Mouse (Mus musculus) kidney, postnatal 36 days (tissue): ENCODE measurements around the gene Cobl.

Experiments
- DNase-seq, 2 experiments: peaks; one replicate each; pipeline ENCODE4 v3.0.0; 2021 to 2022; ENCODE audit warnings: mixed read lengths in 2 of 2

The Cobl gene

DNA sequence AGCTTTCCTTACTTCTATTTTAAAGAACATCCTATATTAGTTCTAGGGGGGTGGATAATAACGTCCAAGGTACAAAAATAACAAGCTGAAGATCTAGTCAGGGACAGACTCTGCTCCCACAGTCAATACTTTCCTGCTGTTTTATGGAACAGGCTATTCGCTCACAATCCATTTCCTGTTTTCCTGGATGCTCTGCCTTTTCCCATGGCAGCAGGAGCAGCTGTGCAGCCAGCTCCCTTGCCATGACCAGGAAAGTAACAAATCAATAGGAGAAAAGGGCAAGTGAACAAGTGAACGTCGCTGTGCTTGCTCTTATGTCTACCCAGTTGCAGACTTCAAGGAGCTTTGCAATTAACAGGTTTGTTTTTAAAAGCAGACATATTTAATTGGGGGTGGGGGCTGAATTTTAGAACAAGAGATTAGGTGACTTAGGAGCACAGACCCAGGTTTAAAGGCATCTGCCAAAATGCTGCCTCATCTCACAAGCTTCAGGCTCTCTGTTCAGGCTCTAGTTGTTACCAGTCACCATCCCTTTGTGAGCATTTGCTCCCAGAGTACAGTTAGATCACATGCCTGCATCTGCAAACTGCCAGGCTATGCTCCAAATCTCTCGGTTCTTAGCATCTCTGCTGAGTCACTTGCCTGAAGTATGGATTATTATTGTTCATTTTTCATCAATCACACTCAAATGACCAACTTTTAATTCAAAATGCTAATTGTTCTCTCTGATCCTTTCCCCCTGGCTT lies 164.9 kb downstream of the Cobl start:
- DNase-seq: no peak

DNA sequence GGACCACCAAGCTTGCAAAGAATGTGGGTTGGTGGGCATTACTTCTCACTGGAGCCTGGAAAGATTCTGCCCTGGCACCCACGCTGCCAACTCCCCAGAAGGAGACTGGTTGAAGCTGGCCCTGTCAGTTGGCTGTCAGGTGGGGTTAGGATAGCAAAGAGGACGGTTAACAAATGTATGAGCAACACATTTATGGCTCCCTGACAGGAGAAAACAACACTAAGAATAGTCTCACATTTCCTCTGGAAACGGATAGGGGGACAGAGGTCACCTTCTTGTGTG lies 173.2 kb downstream of the Cobl start:
- DNase-seq: no peak

DNA sequence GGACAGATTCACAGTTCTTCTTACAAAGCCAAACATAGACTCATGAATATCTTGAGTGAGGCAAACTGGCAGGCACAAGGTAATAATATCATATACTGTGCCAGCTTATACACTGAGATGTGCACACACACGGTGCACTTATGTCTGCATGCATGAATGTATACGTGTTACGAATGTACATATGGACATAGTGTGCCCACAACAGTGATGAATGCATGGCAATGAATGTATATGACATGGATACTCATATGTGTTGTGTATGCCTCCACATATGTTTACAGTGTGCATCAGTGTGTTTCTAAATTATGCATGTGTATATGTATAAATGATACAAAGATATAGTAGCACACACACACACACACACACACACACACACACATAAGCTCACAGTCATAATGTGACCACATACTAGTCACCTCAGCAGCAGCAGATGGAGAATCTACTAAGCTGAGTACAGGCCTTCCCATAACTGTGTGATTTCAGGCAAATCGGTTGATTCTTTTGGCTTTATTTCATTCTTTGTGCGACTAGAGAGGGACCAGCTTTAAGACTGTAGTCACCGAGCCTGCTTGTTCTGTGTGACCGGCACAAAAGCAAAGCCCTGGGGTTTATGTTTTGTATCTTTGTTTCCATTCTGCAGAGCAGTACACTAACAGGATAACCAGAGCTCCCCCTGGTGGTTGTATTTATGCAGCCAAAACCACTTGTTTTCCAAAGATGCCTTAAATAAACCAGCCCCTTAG lies 173.7 kb downstream of the Cobl start:
- peak; percentile 65 to 83 for DNase-seq

DNA sequence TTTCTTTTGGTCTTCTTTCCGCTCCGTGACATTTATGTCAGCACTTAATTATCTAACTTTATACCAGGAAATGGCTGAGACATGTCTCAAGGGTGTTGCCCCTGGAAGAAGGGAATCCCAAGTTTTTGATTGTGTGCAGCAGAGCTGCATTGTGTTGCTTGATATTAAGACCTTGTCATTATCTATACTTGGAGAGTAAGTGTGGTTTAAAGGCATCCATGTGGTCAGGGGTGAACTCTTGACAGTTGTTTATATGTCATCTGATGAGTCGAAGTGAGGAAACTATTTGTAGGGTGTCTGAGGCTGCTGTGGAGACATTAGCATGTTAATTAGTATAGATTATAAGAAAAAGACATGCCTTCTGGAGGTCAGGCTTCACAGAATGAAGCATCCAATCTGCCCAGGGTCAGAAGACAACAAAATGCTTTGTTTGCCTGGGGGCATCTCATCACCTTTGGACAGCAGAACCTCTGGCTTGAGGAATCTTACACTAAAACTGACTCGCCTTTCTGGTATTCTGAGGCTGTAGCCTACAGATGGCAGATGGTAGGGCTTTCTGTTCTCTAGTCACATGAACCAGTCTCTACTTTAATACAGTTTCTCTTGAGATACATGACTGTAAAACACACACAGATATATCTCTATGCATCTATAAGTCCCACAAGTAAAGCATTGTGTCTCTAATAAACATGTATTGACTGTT lies 179.3 kb downstream of the Cobl start:
- no peak for DNase-seq

DNA sequence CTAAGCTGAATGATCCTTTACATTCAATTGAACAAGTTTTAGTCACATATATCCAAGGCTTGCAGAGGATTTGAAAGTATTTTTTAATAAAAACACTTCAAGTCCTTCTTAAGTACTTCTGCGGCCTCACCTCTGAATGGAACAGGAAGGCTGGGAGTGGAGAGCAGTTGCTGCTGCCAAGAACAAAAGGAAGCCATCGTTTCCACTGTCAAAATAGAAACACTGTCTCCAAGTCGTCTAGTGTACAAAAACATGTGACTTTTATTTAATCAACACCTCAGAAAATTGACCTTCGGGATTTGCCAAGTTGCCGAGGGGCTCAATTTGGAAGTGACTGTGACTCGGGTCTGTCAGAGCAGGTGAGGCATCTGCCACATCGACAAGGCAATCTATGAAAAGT lies 184.0 kb downstream of the Cobl start:
- peak; percentile 13 to 38 for DNase-seq

DNA sequence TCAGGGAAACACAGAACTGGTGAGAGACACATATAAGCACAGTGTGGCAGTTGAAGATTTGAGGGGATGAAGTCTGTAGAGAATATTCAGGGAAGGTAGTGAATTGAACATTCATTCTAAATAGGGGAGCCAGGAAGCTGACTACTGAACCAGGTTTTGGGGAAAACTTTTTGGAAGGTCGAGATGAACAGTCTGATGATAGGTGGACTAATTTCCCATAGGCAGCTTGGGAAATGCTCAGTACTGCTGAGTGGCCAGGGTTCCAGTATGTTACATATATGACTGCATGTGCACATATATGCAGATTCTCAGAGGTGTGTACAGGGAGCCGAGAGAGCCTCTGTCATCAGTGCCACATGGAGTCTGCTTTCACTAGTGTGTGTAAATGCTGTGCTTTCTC lies 190.5 kb downstream of the Cobl start:
- DNase-seq: no peak

DNA sequence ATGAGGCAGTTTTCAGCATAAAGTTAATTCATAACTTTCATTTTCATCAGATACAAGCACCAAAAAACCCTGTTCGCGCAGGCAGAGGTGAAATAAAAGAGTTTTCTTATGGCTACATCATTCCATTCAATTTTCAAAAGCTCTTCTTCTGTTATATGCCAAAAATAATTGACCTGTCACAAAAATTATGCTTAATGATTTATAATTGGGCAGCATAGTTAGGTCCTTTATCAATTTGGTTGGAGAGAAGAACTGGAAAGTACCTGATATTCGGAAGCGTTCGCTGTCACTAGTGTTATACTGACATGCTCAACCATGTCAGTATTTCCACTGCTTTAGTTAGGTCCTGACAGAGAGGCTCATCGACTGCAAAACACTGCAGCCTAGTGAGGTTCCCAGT lies 191.0 kb downstream of the Cobl start:
- DNase-seq: no peak

DNA sequence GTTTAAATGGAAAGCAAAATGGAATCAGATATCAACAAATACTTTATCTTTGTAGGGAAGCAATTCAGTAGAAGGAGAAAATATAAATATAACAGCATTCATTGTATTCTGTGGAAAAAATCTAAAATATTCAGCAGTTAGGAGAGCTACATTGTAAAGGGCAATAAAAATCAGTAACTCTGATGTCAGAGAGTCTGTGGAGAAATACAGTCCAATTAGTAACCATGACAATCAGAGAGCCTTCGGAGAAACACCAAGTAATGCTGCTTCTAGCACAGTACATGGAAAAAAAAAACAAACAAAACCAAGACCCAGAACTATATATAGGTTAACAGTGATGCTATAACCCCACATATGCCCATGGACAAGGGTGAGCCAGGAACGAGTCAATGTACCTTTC lies 206.3 kb downstream of the Cobl start:
- no peak for DNase-seq

DNA sequence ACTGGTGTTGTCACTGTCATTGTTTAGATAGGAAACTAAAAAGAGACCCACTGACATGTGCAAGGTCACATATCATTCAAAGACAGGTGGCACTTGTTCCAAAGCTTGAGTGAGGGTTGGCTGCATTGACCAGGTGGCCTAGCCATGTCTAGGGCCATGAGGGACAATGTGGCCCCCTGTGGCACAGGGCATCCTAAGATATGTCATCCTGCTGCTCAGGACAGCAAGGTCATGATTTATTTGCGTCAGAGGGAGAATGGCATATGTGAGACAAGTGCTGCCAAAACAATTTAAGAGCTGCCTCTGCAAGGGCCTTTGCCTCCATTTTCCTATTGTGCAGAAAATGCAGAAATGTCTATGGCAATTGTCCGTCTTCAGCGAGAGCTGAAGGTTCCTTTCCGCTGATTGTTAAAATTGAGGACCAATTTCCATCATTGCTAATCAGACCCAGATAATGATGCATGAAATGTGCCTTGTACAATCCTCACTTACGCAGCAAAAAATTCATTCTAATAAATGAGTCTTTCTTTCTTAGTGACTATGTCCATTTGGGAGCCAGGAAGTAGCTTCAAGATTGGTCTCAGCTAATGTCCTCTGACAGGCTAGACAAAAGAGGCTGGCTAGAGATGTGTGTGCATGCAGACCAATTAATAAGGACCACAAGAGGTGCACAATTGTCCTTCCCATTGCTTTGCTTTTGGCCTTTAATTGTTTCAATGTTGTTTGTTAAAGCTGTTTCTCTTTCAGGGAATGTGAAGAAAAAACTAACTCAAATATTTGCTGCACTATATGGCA lies 207.2 kb downstream of the Cobl start:
- no peak for DNase-seq

DNA sequence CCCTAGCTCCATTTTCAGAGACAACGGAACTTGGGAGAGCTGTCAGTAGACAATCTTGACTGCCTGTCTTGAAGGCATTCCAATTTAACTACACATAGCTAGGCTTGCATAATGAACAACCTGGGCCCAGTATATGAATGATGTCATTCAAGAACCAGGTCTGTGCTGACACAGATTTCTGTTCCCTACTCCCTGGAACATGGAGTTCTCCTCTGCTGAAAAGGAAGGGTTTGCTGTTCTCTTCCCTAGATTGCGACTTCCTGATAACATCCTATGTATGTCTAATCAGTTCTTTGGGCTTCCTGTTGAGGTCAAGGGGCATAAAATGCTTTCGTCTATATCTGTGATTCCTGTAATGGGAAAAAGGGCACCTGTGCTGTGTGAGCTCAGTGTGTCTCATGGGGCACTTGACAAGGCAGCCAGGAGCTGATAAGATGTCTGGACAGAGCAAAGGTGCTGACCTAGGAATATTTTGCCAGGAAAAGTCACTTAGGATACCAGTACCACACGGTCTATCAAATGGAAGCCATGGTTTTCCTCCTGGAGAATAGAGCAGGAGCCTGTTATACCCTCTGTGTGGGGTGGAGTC lies 219.3 kb downstream of the Cobl start:
- DNase-seq: no peak

DNA sequence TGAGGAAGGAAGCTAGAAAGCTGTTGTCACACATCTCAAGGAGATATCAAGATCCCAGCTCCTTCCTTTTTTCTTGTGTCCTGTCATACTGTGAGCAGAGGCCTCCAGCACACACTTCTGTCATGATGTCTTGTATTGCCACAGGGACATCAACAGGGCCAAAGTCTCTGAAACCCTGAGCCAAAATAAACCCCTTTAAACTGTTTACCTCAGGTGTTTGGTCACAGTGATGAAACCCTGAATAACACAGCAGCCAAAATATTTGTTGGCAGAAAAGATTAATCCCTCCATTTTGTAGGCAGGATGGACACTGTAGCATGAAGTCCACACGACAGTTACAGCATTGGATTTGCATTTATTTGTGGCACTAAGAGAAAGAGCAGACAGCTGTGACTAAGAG lies 228.4 kb downstream of the Cobl start:
- DNase-seq: no peak

DNA sequence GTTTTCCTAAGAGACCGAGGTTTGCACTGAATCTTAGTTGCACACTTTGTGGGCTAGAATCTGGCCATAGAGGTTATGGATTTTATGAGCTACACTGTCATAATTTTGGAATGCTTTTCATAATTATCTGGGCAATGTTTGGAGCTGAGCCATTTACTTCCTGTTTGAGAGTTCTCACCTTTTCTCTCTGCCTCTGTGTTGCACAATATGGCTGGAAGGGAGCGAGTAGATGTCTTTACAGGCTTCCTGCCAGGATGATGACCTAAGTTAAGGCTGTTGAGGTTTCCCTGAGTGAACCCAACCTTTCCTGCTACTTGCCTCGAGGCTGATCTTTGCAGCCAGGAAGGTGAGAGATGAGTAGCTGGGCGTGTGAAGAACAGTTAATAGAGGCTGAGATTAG lies 229.9 kb downstream of the Cobl start:
- no peak for DNase-seq

DNA sequence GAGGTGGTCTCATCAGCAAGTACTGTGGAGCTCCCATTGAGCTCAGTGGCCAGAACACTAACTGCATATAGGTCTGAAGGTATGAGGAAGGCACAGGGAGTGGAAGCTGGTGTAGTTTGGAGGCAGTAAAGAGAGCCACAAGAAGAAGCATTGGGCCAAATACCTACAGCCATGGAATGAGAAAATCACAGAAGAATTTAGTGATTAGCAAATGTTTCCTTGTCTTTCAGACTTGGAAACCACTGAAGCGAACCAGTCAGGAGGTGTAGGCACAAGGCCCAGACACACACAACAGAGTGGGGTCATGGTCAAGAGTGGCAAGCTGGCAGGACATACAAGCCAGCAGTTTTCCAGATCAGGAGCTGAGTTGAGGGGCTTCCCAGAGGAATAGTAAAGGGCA lies 230.6 kb downstream of the Cobl start:
- DNase-seq: peak in 1 of 2 experiments; percentile 1

DNA sequence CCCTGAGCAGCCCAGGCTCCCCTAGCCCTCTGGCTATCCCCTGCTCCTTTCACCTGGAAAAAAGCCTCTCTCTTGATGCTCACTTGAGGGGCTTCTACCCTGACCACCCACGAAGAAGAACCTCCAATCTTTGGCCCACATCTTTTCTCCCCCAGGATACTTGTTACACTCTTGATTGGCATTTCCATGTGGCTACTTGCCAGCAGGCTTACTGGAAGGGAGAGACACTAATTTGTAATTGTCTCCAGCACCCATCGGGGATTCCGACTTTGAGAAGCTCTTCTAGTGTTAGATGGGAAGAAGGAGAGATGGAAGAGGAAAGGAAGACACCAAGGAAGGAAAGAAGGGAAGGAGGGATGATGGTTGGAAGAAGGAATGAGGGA lies 232.0 kb downstream of the Cobl start:
- peak in 1 of 2 experiments; percentile 11 for DNase-seq

DNA sequence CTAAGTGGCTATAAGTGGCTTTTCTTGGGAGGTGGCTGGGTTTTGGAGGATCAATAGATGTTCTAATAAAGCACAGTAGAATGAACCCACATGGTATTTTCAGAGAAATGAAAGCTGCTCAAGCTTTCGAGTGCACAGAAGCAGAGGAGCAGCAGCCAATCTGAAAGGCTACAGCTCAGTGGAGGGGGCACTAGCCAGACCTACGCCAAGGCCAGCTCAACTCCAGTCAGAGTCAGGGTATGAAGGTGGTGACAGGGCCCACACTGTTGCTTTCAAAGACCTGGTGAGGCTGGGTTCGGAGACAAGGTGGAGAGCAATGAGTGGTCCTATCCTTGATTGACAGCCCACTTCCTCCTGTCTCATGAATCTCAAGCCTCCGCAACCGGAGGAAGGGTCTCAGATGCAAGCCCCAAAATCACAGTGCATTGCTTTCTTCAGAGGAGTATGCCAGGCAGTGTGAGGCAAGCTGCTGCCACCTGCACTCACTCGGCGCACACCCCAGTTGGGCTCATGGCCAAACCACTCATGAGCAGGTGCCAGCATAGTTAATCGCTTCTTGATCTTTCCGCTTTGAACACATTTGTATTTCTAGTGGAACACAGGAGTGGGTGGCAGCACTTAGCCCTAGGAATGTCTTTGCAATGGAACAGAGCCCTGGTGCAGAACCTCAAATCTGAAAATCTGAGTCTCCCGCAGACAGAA lies 232.6 kb downstream of the Cobl start:
- DNase-seq: peak; percentile 76 to 82

DNA sequence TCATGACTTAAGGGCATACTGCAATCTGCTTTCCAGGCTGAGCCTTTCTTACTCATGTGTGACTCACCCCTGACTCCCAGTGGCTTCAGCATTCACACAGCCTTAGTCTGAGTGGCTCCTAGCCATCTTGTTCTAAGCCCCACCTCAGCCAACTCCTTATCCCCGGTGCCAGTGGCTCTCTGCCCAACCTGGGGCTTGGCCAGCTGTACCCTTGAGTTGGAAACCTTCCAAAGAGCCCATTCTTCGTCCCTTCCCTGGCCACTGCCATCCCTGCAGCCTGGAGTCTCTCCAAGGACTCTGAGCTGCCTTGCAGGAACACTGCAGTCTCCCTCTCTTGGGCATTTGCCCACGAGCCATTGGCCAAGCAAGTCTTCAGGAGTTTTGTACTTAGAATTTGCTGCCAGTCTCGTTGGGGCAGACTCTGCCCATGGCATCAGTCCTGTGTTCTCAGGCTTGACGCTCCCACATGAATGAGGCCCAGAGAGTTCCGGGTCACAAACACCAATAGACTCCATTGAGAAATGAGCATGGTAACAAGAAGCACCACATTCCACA lies 233.2 kb downstream of the Cobl start:
- peak; percentile 77 to 82 for DNase-seq

DNA sequence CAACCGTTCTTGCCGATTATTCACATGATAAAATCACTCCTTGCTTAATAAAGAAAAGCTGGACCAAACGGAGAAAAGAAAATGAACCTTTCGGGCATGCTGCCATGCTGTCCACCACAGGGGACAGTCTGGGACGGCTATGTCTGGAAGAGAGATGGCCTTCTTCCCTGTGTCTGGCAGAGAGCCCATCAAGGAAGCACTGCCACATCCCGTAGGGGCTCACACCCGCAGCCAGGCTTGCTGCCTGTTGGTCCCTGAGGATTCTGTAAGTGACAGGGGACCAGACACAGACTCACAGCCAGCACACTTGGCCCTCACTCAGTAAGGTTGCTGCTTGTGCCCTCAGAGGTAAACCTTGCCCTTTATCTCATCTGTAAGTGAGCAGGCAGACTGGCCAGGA lies 235.3 kb downstream of the Cobl start:
- peak; percentile 12 to 32 for DNase-seq

DNA sequence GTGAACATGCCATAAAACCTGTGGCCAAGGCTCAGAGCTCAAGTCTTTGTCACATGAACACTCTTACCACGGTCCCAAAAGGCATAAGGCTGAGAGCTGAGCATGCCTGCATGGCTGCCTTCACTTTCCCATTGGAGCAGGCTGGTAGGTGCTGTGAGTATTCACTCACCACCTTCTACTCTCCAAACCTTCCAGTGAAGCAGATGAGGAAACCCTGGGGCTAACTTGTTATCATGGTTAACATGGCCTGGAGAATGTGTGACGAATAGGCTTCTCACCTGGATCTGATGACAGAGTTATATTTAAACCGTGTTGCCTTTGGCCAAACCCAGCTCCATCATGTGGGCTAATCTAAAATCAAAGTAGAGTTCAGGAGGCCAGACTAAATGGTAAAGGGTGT lies 237.4 kb downstream of the Cobl start:
- DNase-seq: no peak

DNA sequence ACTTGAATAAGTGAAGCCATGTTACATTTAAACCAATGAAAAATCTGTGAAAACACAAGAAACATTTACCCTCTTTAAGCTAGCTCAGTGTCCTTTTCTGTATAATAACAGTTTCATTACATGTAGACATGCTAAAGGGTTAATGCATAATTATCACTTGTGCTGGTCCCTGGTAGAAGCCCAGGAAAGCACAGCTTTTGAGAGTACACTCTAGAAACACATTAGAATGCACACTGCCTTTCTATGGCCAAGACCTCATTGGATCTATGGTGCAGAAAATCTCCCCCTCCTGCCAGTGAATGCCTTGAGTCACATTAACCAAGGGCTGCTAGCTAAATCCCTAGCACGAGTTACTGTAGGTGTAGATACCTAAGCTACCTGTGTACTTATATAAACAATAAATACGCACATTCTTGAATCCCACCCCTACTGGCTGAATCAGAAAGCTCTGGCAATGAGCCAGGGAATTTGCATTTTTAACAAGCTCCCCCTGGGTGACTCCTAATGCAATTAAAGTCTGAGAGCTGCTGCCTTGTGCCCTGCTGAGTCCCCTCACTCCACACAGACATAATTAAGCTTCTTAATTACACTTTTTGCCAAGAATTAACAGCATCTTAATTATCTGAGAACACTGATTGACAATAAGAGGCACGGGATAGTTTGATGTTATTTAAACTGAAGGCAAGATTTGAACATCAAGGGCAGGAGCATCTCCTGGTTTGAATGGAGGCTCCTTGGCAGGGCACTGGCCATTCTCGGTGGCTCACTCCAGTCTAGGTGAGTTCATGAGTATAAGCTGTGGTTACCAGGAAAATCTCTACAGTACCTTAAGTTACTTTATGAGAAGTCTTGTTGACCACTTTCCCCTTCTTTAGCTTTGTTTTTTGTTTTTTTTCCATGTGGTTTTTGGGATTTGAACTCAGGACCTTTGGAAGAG lies 244.9 kb downstream of the Cobl start:
- no peak for DNase-seq

DNA sequence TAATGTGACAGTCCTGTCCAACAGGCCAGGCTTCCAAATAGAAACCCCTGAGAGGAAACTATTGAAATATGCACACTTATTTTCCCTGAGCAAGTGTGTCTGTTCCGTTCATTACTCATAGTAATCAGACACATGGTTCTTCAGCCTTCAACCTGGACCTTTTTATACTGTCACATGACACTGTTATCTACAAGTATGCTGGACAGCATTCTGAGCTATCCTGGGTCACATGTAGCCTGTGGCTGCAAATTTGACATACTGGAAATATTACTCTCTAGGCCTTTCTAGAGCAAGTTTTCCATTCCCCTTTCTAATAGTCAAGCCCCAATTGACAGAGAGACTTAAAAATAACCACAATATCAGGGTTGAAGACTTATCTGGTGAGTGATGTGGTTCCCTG lies 247.9 kb downstream of the Cobl start:
- DNase-seq: no peak

DNA sequence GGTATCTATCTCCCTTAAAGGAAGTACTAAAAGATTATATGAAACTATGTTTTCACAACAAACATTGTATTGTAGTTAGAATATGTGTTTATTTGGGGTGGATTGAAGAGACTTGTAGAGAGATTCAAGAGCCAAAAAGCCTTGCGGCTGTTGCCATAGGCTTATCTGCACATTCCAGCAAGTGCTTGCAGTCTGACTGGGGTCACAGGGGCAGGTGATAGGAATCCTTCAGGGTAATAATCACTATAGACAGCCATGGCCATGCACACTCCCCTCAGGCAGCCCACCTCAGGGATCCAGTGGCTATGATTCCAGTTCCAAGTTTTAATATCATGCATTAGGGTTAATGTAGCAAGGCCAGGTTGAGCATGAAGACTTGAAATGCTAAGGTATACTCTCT lies 249.2 kb downstream of the Cobl start:
- no peak for DNase-seq
